Mouse (Mus musculus) left cerebral cortex, postnatal 36 days (tissue): ENCODE results near the gene Fau. TPM values are rescaled to one million over a fixed set of nuclear protein-coding genes. Genes with fewer than 3 reads are reported as not detected.

Experiments
- DNase-seq, 2 experiments: peaks; one replicate each; pipeline ENCODE4 v3.0.0; 2021 to 2022; ENCODE audit warnings: low spot score in 2 of 2, mixed read lengths in 1 of 2
- intact Hi-C: fragments of 180-260 bp; cut with DNase I; formaldehyde crosslinking; loops from one replicate; pipeline ENCODE4 v1.15.1; 2025
- total RNA-seq, 2 experiments: library from RNA; stranded (reverse); gene quantifications; 2 replicates each; pipeline ENCODE4 v1.2.3; 2021

Fau gene
- total RNA-seq = 100 to 1,000 TPM; 637 to 694 TPM

DNA sequence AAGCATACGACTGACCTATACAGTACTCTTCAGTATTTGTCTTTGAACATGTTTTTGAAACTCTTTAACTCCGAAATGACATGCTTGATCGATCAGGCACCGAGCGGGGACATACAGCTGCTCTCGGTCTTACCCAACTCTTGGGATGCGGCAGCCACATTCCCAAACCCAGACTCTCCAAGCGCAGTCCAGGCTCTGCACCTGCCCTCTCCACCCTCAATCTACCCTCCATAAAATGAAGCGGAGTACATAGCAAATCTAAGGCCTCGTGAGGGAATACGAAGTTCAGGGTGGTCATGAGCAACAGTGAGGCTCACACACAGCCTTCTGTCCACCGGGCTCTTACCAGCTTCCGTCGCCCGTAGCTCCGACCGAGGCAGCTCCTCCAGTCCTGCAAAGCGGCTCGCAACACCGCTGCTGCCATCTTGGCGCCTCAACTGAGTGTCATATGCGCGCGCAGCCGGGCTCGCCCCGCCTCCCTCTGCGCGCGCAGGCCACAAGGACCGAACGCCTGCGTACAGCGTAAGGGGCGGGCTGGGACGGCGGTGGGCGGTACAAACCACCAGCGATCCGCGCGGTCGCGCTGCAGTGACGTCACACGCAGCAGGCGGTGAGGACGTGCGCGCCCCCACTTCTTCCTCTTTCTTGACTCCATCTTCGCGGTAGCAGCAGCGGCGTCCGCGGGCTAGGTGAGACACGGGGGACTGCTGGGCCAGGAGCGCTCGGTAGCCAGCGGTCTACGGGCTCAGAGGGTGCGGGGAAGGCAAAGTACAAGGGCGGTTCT lies at the start of gene Fau, which contains the start of gene Mrpl49:
Fau (plus strand) TSS at position 532 of the 784 bp plus-strand sequence.
Mrpl49 (minus strand) TSS at position 473 of the 784 bp plus-strand sequence.
- DNase-seq = peak; percentile 99
- intact Hi-C loops = loop anchor here (2.0 kb wide), 1 partner anchor 27 kb away; the partner anchor contains the start of genes Cdca5 and Zfpl1

DNA sequence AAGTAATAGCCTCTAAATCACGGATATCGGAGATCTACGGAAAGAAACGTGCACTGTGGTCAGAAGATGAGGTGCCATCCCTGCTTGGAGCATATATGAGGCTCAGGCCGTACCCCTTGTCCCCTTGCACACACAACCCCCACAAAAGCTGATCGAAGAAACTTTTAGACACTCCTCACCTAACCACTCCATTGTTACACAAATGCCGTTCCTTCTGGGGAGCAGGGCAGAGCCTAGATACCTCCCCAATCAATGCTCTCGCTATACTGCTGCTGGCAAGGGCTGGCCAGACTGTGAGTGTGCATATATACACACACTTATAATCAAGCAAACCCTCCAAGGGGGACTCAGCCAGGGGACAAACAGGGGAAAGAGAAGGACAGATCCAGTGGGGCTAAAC lies 48.5 kb upstream of the Fau start:
- DNase-seq = no peak
- intact Hi-C loops = no loop called here

DNA sequence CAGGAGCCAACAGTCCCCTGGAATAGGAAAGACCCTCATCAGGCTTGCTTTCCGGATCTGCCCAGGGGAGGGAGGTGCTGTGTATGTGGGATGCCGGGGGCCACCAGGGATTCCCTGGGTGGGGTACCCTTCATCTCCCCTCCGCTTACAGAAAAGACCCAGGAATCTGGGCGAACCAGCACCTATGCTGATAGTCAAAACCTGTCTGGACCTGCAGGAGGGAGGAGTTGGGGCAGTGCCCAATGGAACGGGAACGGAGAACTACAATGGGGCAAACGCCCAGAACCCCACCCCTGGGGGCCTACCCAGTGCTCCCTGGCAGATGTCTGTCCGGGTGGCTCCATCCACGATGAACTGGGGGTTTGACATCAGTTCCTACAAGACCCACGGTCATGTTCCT lies 44.0 kb upstream of the Fau start:
- no peak for DNase-seq
- intact Hi-C loops = no loop called here

DNA sequence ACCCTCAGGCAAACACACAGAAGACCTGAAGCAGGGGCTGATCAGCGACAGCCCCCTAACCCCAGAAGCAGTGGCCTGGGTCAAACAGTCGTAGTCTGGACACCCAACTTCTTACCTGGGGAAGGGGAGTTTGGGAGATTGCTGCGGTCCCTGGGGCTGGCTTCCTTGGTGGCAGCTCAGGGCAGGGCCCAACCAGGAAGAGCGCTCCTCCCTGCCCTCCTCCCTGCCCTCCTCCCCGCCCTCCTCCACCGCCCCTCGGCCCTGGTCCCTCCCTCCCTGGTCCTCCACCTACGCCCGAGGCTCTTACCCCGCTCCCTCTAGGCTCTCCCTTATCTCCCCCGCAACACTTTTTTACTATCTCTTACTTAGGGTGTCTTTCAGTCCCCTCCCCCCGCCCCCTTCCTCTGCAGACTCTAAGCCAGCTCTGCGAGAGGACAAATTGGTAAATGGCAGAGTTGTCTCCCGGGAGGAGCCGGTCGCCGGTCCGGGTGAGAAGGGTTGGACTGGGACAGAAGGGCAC lies 42.6 kb upstream of the Fau start:
- DNase-seq = peak in 1 of 2 experiments; percentile 18
- intact Hi-C loops = loop anchor here (5.0 kb wide), 1 partner anchor 93 kb away; the partner anchor contains the start of gene Cdc42ep2

DNA sequence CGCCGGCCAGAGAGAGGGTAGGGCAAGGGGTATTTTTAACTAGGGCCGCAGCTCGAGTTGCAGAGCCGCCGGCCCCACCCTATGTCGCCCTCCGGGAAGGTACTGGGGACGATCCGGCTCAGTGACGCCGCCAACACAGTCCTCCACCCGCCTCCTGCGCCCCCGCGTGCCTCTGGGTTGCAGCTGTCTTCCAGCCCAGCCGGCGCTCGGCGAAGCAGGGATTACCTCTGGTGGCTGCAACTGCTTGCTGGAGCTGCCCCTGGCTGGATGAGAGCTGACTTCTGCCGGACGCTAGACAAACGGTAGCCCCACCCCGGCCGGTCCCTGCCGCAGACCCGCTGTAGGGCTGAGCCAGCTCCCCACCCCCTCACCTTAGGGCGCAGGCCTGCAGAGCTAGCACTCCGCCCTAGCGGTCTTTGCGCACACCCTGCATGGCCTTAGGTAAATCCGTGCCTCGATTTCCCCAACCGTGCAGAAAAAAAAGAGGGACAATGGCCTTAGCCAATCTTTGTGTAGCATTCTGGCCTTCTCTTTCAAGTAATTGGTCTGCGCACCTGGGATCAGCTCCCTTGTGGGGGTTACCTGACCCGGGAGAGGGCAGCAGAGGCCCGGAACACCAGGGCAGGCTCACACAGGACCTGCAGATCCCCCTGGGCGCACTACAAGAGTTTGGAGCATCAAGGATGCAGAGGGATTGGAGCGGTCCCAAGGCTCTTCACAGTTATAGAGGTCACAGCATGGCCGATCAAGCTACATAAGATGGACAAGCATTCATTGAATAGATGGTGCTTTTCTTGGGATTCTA lies 41.9 kb upstream of the Fau start, which contains the start of gene Capn1:
Capn1 (minus strand) TSS at position 387 of the 805 bp plus-strand sequence.
- DNase-seq = peak; percentile 74 to 81
- intact Hi-C loops = loop anchor here (5.0 kb wide), 1 partner anchor 93 kb away; the partner anchor contains the start of gene Cdc42ep2

DNA sequence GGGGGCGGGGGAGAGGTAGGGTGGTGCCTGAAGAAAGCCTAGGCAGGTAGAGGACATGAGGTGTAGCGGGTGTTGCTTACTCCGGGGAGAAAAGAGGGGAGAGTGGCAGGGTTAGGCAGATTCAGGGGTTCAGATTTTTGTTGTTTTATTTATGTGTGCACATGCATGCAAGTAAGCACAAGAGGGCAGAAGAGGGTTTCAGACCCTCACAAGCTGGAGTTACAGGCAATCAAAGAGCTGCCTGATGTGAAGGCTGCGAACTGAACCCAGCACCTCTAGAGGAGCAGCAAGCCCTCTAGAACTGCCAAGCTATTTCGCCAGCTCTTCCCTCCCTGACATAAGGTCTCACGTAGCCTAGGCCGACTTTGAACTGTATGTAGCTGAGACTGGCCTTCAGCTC lies 41.1 kb upstream of the Fau start:
- DNase-seq = no peak
- intact Hi-C loops = loop anchor here (5.0 kb wide), 1 partner anchor 94 kb away; the partner anchor contains the start of gene Cdc42ep2

DNA sequence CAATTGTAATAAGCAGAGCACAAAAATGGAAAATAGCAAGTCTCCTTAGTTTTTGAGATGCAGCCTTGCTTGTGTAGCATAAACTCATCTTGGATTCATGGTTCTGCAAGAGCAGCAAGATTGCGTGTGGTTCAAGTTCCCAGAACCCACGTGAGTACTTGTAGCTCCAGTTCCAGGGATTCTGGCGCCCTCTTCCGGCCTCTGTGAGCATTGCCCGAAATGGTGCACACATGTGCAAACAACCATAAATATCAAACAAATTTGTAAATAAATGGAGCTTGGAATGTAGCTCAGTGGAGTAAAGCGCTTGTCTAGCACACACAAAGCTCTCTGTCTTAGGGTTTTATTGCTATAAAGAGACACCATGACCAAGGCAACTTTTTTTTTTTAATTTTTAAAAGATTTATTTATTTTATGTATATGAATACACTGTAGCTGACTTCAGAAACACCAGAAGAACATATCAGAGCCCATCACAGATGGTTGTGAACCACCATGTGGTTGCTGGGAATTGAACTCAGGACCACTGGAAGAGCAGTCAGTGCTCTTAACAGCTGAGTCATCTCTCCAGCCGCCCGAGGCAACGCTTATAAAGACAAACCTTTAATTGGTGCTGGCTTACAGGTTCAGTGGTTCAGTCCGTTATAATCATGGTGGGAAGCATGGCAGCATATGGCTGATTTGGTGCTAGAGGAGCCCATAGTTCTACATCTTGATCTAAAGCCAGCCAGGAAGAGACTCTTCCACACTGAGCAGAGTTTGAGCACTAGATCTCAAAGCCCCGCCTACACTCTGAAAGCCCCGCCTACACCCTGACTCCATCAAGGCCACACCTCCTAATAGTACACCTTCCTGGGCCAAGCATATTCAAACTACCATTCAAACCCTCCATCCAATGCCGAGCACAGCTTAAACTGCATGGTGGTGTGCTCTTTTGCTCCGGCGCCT lies 39.2 kb upstream of the Fau start:
- intact Hi-C loops = loop anchor here (1.0 to 5.0 kb wide), 2 partner anchors 53 to 96 kb away; partner anchors contain the start of gene Cdc42ep2

DNA sequence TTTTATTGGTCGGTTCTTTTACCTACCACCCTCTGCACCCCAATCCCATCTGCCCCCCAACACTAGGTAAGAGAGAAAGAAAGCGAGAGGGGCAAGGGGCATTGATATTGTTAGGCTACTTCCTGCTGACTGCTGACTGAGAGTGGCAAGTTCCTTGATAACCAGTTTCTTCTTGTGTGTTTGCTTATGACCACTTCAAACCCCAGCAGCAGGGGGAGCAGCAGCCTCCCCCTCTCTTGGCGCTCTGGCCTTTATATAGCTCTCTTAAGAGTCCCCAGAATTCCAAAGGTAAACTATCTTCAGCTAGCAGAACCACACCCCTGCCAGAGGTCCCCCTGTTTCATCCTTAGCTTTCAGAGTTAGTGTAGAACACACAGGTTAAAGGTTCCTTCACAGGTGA lies 37.4 kb upstream of the Fau start:
- no peak for DNase-seq
- intact Hi-C loops = no loop called here

More for the DNA sequence above, 39.2 kb upstream of the Fau start:
- DNase-seq = peak; percentile 76 to 78

DNA sequence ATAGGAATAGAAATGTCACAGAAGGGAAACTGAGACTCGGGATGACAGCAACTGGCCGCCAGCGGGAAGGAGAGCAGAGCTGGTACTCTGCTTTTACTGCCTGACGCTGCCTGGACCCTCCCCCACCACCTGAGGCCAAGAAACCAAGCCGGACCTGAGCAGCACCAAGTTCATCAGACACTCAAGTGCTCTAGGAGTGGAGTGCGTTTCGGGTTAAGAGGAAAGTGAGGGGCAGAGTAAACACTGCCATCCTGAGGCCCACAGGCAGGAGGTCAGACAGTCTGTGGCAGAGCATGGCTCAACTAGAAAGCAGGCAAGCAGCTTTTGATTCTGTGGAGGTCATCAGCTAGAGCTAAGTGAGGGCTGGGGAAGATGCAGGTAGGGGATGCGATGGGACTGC lies 34.6 kb upstream of the Fau start:
- no peak for DNase-seq
- intact Hi-C loops = no loop called here

DNA sequence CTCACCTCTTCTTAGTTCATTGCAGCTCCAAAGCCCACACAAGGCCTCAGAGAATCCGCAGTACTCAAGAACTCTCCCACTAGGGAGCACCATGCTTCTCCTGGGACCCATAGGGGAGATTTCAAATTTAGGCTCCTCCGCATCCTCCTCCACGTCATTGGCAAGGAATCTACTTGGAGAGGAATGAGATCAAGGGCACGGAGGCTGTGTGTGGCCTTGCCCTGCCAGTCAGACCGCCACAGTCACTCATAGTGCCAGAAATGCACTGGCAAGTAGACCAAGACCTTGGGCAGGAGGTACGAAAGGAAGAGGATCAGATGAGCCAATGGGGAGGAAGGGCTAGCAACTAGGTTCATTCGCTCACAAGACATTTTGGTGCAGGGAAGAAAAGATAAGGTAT lies 33.7 kb upstream of the Fau start:
- intact Hi-C loops = no loop called here
- no peak for DNase-seq

DNA sequence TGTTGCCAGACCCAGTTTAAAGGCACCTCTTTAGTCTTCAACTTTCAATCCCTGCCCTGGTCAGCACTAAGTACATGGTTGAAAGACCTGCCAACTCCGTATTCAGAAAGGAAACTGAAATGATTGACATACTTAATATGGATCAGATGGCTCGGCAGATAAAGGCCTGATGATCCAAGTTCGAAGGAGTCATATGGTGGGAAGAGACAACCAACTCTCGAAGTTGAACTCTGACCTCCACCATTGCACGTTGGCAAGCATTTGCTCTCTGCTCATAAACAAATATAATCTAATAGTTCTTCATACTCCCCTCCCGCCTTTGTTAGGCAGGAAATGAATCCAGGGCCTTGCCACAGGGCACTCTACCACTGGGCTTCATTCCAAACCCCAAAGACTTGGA lies 28.7 kb upstream of the Fau start:
- intact Hi-C loops = no loop called here
- no peak for DNase-seq

DNA sequence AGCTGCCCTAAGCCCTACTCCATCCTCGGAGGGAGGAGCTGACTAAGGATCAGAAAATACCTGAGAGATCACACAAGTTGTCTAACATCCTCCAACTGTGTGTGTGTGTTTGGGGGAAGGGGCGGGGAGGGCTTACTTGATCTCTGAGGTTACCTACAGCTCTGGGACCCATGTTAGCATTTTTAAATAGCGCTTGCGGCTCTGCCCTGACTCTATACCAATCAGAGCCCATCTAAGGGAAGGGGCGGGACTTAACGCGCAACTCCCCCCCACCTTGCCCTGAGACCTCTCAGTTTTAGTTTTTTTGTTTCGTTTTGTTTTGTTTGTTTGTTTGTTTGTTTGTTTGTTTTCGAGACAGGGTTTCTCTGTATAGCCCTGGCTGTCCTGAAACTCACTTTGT lies 28.2 kb upstream of the Fau start:
- intact Hi-C loops = no loop called here
- no peak for DNase-seq

DNA sequence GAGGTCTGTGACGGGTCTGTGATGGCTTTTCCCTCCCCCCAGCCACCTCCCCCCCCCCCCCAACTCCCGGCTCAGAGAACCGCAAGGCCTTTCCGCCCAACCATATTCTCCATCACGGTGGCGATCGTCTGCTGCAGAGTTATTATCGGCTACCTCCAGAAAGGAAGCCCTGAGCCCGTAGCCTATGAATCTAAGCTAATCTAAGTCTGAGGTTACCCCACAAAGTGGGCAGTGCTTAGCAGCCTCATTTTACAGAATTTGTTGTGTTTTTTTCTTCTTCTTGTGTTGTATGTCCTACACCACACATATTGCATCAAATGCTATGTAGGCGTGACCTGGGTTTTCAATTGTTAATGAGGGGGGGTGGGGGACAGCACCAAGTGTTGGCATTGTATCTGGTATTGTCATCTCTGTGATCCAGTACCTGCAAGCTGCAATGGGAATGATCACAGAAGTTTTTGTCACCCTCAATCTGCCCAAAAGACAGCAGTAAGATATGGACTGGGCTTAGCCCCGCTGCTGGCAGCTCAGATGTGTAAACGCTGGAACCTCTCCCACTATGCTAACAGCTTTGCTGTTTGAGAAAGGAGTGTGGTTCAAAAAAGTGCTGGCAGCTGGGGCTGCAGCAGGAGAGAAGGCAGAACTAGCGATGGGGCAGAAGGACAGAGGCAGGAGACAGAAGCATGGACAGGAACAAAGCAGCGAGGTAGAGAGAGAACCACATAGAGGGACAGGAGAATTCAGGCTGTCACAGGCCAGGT lies 26.9 kb upstream of the Fau start:
- DNase-seq = no peak
- intact Hi-C loops = no loop called here

DNA sequence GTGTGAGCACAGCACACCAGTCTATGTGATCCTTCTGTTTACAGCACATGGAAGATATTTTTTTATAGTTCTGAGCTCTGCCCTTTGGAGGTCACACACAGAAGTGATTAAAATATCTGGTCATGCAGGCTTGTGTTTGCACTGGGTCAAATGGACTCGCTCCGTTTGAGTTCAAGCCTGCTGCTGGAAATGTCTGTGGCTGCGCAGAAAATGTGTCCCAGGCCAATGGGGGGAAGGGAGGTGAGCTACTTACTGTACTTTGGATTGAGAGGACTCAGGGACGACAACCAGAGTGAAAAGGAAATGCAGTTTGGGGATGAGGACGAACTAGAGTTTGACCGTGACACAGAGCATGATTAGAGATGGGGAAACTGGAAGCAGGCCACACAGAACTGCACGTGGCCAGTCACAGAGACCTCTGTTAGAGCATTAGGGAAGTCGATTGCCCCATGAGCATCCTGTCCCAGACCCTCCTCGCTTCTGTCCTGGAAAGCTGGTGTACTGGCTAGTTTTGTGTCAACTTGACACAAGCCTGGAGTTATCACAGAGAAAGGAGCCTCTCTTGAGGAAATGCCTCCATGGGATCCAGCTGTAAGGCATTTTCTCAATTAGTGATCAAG lies 21.6 kb upstream of the Fau start:
- intact Hi-C loops = no loop called here

DNA sequence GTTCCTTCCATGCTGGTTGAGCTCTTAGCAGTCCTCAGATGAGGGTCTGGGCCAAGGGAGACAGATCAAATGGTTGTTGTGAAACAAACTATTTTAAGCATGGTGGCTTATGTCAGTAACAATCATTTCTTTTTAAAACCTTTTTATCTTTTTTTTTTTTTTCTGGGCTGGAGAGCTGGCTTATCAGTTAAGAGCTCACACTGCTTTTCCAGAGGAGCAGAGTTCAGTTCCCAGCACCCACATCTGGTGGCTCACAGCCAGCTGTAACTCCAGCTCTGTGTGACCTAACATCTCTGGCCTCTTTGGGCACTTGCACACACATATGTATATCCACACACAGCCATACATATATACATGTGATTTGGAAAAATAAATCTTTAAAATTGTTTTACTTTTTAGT lies 19.9 kb upstream of the Fau start:
- intact Hi-C loops = no loop called here
- no peak for DNase-seq

More for the DNA sequence above, 21.6 kb upstream of the Fau start:
- no peak for DNase-seq

DNA sequence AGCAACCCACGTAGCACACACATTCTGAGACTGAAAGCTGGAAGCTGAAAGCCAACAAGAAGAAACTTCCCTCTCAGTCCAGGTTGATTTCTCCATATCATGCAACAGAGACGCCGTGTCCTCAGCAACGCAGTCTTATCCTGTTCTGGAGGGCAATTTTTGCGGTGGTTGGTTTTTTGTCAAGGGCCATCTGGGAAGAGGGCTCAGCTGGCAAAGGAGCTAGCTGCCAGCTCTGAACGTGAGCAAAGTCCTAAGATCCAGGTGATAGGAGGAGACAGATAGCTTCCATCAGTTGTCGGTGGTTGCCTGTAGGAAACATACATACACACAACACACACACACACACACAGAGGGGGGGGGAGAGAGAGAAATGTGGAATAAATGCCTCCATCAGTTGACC lies 19.3 kb upstream of the Fau start:
- intact Hi-C loops = no loop called here
- DNase-seq = no peak

DNA sequence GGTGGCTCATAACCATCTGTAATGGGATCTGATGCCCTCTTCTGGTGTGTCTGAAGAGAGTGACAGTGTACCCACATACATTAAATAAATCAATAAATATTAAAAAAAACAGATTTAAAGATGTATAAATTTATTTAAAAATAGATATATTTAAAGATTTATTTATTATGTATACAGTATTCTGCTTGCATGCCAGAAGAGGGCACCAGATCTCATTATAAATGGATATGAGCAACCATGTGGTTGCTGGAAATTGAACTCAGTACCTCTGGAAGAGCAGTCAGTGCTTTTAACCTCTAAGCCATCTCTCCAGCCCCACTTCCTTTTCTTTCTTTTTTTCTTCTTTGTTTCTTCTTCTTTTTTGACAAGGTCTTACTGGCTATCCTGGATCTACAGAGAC lies 17.6 kb upstream of the Fau start:
- DNase-seq = no peak
- intact Hi-C loops = no loop called here

DNA sequence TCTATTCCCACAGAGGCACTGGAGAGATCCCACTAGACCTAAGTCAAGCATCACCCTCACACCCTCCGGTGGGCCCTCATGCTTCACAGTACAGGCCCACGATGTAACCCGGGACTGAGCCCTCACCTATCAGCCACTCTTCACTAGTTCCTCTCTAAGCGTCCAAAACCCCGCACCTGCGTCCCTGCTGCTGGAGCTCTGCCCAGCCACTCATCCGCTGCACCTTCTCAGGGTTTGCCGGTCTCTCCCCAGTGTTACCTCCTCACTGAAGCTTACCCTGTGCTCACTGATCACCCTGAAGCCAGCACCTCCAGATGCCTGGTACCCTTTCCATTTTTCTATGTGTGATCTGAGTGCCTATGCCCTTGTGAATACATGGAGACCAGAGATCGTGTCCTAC lies 15.4 kb upstream of the Fau start:
- intact Hi-C loops = no loop called here

More for the DNA sequence above, 15.4 kb upstream of the Fau start:
- no peak for DNase-seq
